ENCODE assay signal across 19 mouse cellular contexts in genomic region chr12:54806131-54806530, GRCm38 (mm10). TPM values are rescaled to one million over a fixed set of nuclear protein-coding genes. Genes with fewer than 3 reads are reported as not detected.
DNase-seq lines count a peak whose midpoint lies in the region; ATAC-seq and TF ChIP-seq lines count a peak whose summit lies in the region.
"Had no signal": no experiment of that assay in that cellular context is flagged by ENCODE, and none has a peak within 500 bp of the region (broad histone marks: within the 10 kb centered on the region; RNA-seq: fewer than 3 reads in every experiment).

No protein-coding gene starts in this region.

- H3K9ac ChIP-seq in limb, embryonic 12.5 days (replicated peaks): no peak overlapping the region
- peak overlapping the region; percentile 39 for H3K9ac ChIP-seq in MEL (ENCODE audit: control insufficient read depth, low read depth, low read length, poor library complexity, severe bottlenecking)
- no peak overlapping the region for H3K9ac ChIP-seq in stomach, embryonic 16.5 days (ENCODE audit: low read length)
- H3K9ac ChIP-seq: heart, embryonic 13.5 days; limb, embryonic 15.5 days; lung, embryonic 15.5 days; neural tube, embryonic 12.5 days had no signal

- H3K79me2 ChIP-seq in MEL (ENCODE audit: control insufficient read depth, insufficient read depth, low read length, poor library complexity): no peaks in the 10 kb centered on the region

- H3K9me3 ChIP-seq in limb, embryonic 12.5 days: no peaks in the 10 kb centered on the region
- H3K9me3 ChIP-seq in limb, embryonic 10.5 days (replicated peaks): no peaks in the 10 kb centered on the region
- H3K9me3 ChIP-seq in MEL (replicated peaks; ENCODE audit: insufficient read depth, low read length): no peaks in the 10 kb centered on the region
- no peaks in the 10 kb centered on the region for H3K9me3 ChIP-seq in stomach, embryonic 16.5 days (replicated peaks; ENCODE audit: control insufficient read depth, low read length)
- H3K9me3 ChIP-seq: heart, embryonic 13.5 days; hindbrain, embryonic 10.5 days; limb, embryonic 15.5 days; lung, embryonic 15.5 days; neural tube, embryonic 12.5 days had no signal

- no peak for TF ChIP-seq RAD21 in MEL (IDR thresholded peaks at IDR 0.05; ENCODE audit: low read depth, low read length)

- H3K27me3 ChIP-seq in limb, embryonic 12.5 days: no peaks in the 10 kb centered on the region
- no peaks in the 10 kb centered on the region for H3K27me3 ChIP-seq in limb, embryonic 10.5 days (ENCODE audit: low read depth, poor library complexity, severe bottlenecking)
- no peaks in the 10 kb centered on the region for H3K27me3 ChIP-seq in MEL (ENCODE audit: control insufficient read depth in 1 of 2, insufficient read depth in 2 of 2, low read length in 2 of 2)
- no peaks in the 10 kb centered on the region for H3K27me3 ChIP-seq in stomach, embryonic 16.5 days (ENCODE audit: control insufficient read depth, insufficient read depth, low read length)
- H3K27me3 ChIP-seq: heart, embryonic 13.5 days; limb, embryonic 15.5 days; lung, embryonic 15.5 days; neural tube, embryonic 12.5 days had no signal

- peaks cover 9% of the 10 kb centered on the region for H3K4me1 ChIP-seq in limb, embryonic 12.5 days (replicated peaks)
- peaks cover 9% of the 10 kb centered on the region for H3K4me1 ChIP-seq in limb, embryonic 10.5 days
- H3K4me1 ChIP-seq in MEL (ENCODE audit: control insufficient read depth in 1 of 2, insufficient read depth in 2 of 2, low read length in 2 of 2): peaks cover 7 to 17% of the 10 kb centered on the region in 2 experiments
- peaks cover 23% of the 10 kb centered on the region for H3K4me1 ChIP-seq in bone marrow macrophage, adult 2 months (ENCODE audit: control insufficient read depth, insufficient read depth, low read length)
- peaks cover 12% of the 10 kb centered on the region for H3K4me1 ChIP-seq in stomach, embryonic 16.5 days (ENCODE audit: control insufficient read depth, insufficient read depth, low read length)
- H3K4me1 ChIP-seq: neural tube, embryonic 12.5 days had no signal

- TF ChIP-seq POLR2A in MEL (IDR thresholded peaks at IDR 0.05; ENCODE audit: control insufficient read depth in 1 of 2, insufficient read depth in 1 of 2, low read depth in 1 of 2, low read length in 2 of 2, poor library complexity in 1 of 2): peak in 1 of 2 experiments; percentile 41; a peak in 1 of 4 replicates
- TF ChIP-seq POLR2A in bone marrow macrophage, adult 2 months (IDR thresholded peaks at IDR 0.05; ENCODE audit: borderline replicate concordance, low read depth, low read length): no peak

- WGBS in limb, embryonic 12.5 days: 73% methylated on average over 6 of the region's 6 CpGs
- 76% methylated on average over 6 of the region's 6 CpGs for WGBS in limb, embryonic 10.5 days
- WGBS in stomach, embryonic 16.5 days: 41% methylated on average over 6 of the region's 6 CpGs

- ATAC-seq in limb, embryonic 12.5 days (ENCODE audit: insufficient number of reproducible peaks, insufficient read depth, low FRiP score, low TSS enrichment, low read depth): no peak
- peak; percentile 26; the same call in 1 of the 2 replicates for ATAC-seq in stomach, embryonic 16.5 days (ENCODE audit: insufficient read depth, low FRiP score)
- ATAC-seq: CD4-positive, CD25-positive, alpha-beta regulatory T cell, adult 4 months; forebrain, embryonic 16.5 days had no signal

- peak overlapping the region; percentile 41; the same call in 1 of the 2 replicates for H3K27ac ChIP-seq in limb, embryonic 12.5 days
- H3K27ac ChIP-seq in limb, embryonic 10.5 days: no peak overlapping the region; the same call in 1 of the 2 replicates
- peak overlapping the region; percentile 18 for H3K27ac ChIP-seq in MEL (ENCODE audit: control insufficient read depth, low read depth, low read length)
- H3K27ac ChIP-seq in bone marrow macrophage, adult 2 months (ENCODE audit: insufficient read depth, low read depth, low read length): peak overlapping the region; percentile 2; the same call in 1 of the 2 replicates
- peak overlapping the region; percentile 12; the same call in 1 of the 2 replicates for H3K27ac ChIP-seq in stomach, embryonic 16.5 days (ENCODE audit: low read length)
- H3K27ac ChIP-seq: heart, embryonic 13.5 days; hindbrain, embryonic 10.5 days; limb, embryonic 15.5 days; lung, embryonic 15.5 days; neural tube, embryonic 12.5 days had no signal

- H3K4me2 ChIP-seq in limb, embryonic 12.5 days: no peak overlapping the region
- no peak overlapping the region for H3K4me2 ChIP-seq in stomach, embryonic 16.5 days (ENCODE audit: low read depth, low read length)
- H3K4me2 ChIP-seq: heart, embryonic 13.5 days; limb, embryonic 15.5 days; lung, embryonic 15.5 days; neural tube, embryonic 12.5 days had no signal

- no peak for TF ChIP-seq CTCF in MEL (IDR thresholded peaks at IDR 0.05 in 2 of 3, conservative IDR thresholded peaks at IDR 0.05 in 1 of 3; ENCODE audit: control insufficient read depth in 1 of 3, insufficient read depth in 1 of 3, low read depth in 2 of 3, low read length in 3 of 3, poor library complexity in 1 of 3, severe bottlenecking in 1 of 3)
- TF ChIP-seq CTCF in bone marrow macrophage, adult 2 months (IDR thresholded peaks at IDR 0.05; ENCODE audit: low read depth, low read length): no peak

- TF ChIP-seq EP300 in MEL (IDR thresholded peaks at IDR 0.05; ENCODE audit: low read depth in 1 of 2, low read length in 2 of 2): 0 out of 4 replicates have a peak, but pooled peaks of 1 of the 2 experiments have one; percentile 24

- no peak for DNase-seq in limb, embryonic 10.5 days (ENCODE audit: low spot score)
- DNase-seq in MEL (ENCODE audit: low read depth, low spot score): peak; percentile 71
- no peak for DNase-seq in spleen, adult 12 weeks (ENCODE audit: low spot score)
- DNase-seq in right cerebral cortex, postnatal 14 days: no peak
- DNase-seq: adrenal gland, postnatal 14 days; cerebellum, adult 18-20 months; right cerebral cortex, postnatal 25 days; thymus, adult 18-20 months had no signal

- no peaks in the 10 kb centered on the region for H3K36me3 ChIP-seq in limb, embryonic 12.5 days
- no peaks in the 10 kb centered on the region for H3K36me3 ChIP-seq in limb, embryonic 10.5 days
- H3K36me3 ChIP-seq in MEL (ENCODE audit: control insufficient read depth in 1 of 2, insufficient read depth in 2 of 2, low read length in 2 of 2): peaks cover 0 to 13% of the 10 kb centered on the region in 2 experiments; a peak in 2 of 4 replicates
- no peaks in the 10 kb centered on the region for H3K36me3 ChIP-seq in stomach, embryonic 16.5 days (ENCODE audit: control insufficient read depth, insufficient read depth, low read length)
- H3K36me3 ChIP-seq: heart, embryonic 13.5 days; hindbrain, embryonic 10.5 days; limb, embryonic 15.5 days; lung, embryonic 15.5 days; neural tube, embryonic 12.5 days had no signal

- H3K4me3 ChIP-seq in limb, embryonic 12.5 days (replicated peaks): no peak overlapping the region
- no peak overlapping the region for H3K4me3 ChIP-seq in limb, embryonic 10.5 days
- peak overlapping the region in 1 of 2 experiments; percentile 19; a peak in 2 of 4 replicates for H3K4me3 ChIP-seq in MEL (ENCODE audit: control insufficient read depth in 1 of 2, insufficient read depth in 1 of 2, low read depth in 2 of 2, low read length in 2 of 2)
- no peak overlapping the region for H3K4me3 ChIP-seq in bone marrow macrophage, adult 2 months (ENCODE audit: insufficient read depth, low read length)
- H3K4me3 ChIP-seq in stomach, embryonic 16.5 days (replicated peaks; ENCODE audit: low read length): no peak overlapping the region
- H3K4me3 ChIP-seq: erythroblast, embryonic 14.5 days; heart, embryonic 13.5 days; hindbrain, embryonic 10.5 days; limb, embryonic 15.5 days; lung, embryonic 15.5 days; neural tube, embryonic 12.5 days had no signal

TF ChIP-seq in MEL, 35 proteins besides CTCF, POLR2A, EP300 and RAD21:
- TF ChIP-seq GATA1 (IDR thresholded peaks at IDR 0.05; ENCODE audit: low read depth, low read length) (peak; percentile 83), GABPA (IDR thresholded peaks at IDR 0.05; ENCODE audit: low read depth, low read length) (no peak), ETS1 (IDR thresholded peaks at IDR 0.05; ENCODE audit: low read depth, low read length) (0 out of 2 replicates have a peak, but pooled peaks have one; percentile 14), ELF1 (IDR thresholded peaks at IDR 0.05; ENCODE audit: low read depth, low read length) (0 out of 2 replicates have a peak, but pooled peaks have one; percentile 15), SIN3A (IDR thresholded peaks at IDR 0.05; ENCODE audit: low read length) (peak; percentile 13; the same call in 1 of the 2 replicates), KAT2A (conservative IDR thresholded peaks at IDR 0.05; ENCODE audit: low read depth, low read length) (no peak), MYC (IDR thresholded peaks at IDR 0.05; ENCODE audit: low read depth, low read length) (0 out of 2 replicates have a peak, but pooled peaks have one; percentile 38)

RNA-seq across cellular contexts. Expression of gene Snx6, which starts 10.6 kb away (rescaled TPM):
- polyA plus RNA-seq in limb, embryonic 12.5 days (2016; fragmentation: Nextera tagmentation; extraction: Ambion mirVana): 200 and 211 TPM in 2 replicates
- polyA plus RNA-seq in limb, embryonic 10.5 days (2016; fragmentation: Nextera tagmentation; extraction: Ambion mirVana): 165 and 180 TPM in 2 replicates
- 42.4 and 46.5 TPM in 2 replicates for total RNA-seq in MEL (2012; rRNA removed)
- 10 to 100 TPM in 1 of 2 experiments, not detected in 1; 33.7 TPM for polyA plus RNA-seq in MEL (2012; ENCODE audit: insufficient read depth in 1 of 2, insufficient read length in 2 of 2, low read depth in 1 of 2, low replicate concordance in 2 of 2, missing spikeins in 1 of 2)
- polyA plus RNA-seq in bone marrow macrophage, adult 2 months (2012; ENCODE audit: insufficient read depth, insufficient read length, missing spikeins): 77.3 and 89.8 TPM in 2 replicates
- 167 and 175 TPM in 2 replicates for polyA plus RNA-seq in stomach, embryonic 16.5 days (2015; fragmentation: Nextera tagmentation; extraction: Ambion mirVana)

RNA-seq across cellular contexts. Expression of gene Cfl2, which starts 56.5 kb away (rescaled TPM):
- polyA plus RNA-seq in limb, embryonic 12.5 days (2016; fragmentation: Nextera tagmentation; extraction: Ambion mirVana): 144 TPM in 2 replicates
- 149 and 151 TPM in 2 replicates for polyA plus RNA-seq in limb, embryonic 10.5 days (2016; fragmentation: Nextera tagmentation; extraction: Ambion mirVana)
- total RNA-seq in MEL (2012; rRNA removed): 5.3 and 5.7 TPM in 2 replicates
- 1 to 10 TPM in 1 of 2 experiments, not detected in 1; 8.8 TPM for polyA plus RNA-seq in MEL (2012; ENCODE audit: insufficient read depth in 1 of 2, insufficient read length in 2 of 2, low read depth in 1 of 2, low replicate concordance in 2 of 2, missing spikeins in 1 of 2)
- 24.3 and 33.5 TPM in 2 replicates for polyA plus RNA-seq in bone marrow macrophage, adult 2 months (2012; ENCODE audit: insufficient read depth, insufficient read length, missing spikeins)
- polyA plus RNA-seq in stomach, embryonic 16.5 days (2015; fragmentation: Nextera tagmentation; extraction: Ambion mirVana): 179 and 211 TPM in 2 replicates
